Mouse (Mus musculus) regulatory T cell (primary cell): ENCODE measurements around the gene Dusp1.

ENCODE experiments used
- in situ Hi-C: fragments of 300-600 bp; cut with MboI, MseI; formaldehyde crosslinking; loops from one replicate; pipeline ENCODE4 v1.15.1; 2025; ENCODE audit warnings: high pct_unique_total_duplicates

Gene Dusp1

GRCm38 (mm10) chr17:26584063-26584462 is 22.1 kb upstream of the Dusp1 start:
- in situ Hi-C loops: no loop called here

- in situ Hi-C loops: no loop called here
Observed at GRCm38 (mm10) chr17:26583606-26584005, 21.7 kb upstream of the Dusp1 start.

- in situ Hi-C loops: no loop called here
Observed at GRCm38 (mm10) chr17:26583056-26583455, 21.1 kb upstream of the Dusp1 start.

GRCm38 (mm10) chr17:26582297-26582696 is 20.4 kb upstream of the Dusp1 start:
- in situ Hi-C loops: no loop called here

GRCm38 (mm10) chr17:26580873-26581401 is 19.0 kb upstream of the Dusp1 start:
- in situ Hi-C loops: no loop called here

GRCm38 (mm10) chr17:26579396-26579795 is 17.5 kb upstream of the Dusp1 start:
- in situ Hi-C loops: no loop called here

GRCm38 (mm10) chr17:26578771-26579170 is 16.8 kb upstream of the Dusp1 start:
- in situ Hi-C loops: no loop called here

- in situ Hi-C loops: no loop called here
Observed at GRCm38 (mm10) chr17:26578162-26578561, 16.2 kb upstream of the Dusp1 start.

GRCm38 (mm10) chr17:26577309-26577708 is 15.4 kb upstream of the Dusp1 start:
- in situ Hi-C loops: no loop called here

- in situ Hi-C loops: no loop called here
Observed at GRCm38 (mm10) chr17:26576833-26577232, 14.9 kb upstream of the Dusp1 start.

GRCm38 (mm10) chr17:26575786-26576690 is 14.1 kb upstream of the Dusp1 start:
- in situ Hi-C loops: no loop called here

GRCm38 (mm10) chr17:26574701-26575100 is 12.8 kb upstream of the Dusp1 start:
- in situ Hi-C loops: no loop called here

- in situ Hi-C loops: no loop called here
Observed at GRCm38 (mm10) chr17:26574118-26574517, 12.2 kb upstream of the Dusp1 start.

GRCm38 (mm10) chr17:26572265-26572664 is 10.3 kb upstream of the Dusp1 start:
- in situ Hi-C loops: no loop called here

GRCm38 (mm10) chr17:26571377-26571776 is 9.4 kb upstream of the Dusp1 start:
- in situ Hi-C loops: no loop called here

GRCm38 (mm10) chr17:26570651-26571118 is 8.8 kb upstream of the Dusp1 start:
- in situ Hi-C loops: no loop called here

- in situ Hi-C loops: no loop called here
Observed at GRCm38 (mm10) chr17:26569594-26570350, 7.8 kb upstream of the Dusp1 start.

GRCm38 (mm10) chr17:26567818-26568173 is 5.9 kb upstream of the Dusp1 start:
- in situ Hi-C loops: no loop called here

- in situ Hi-C loops: no loop called here
Observed at GRCm38 (mm10) chr17:26567142-26567817, 5.4 kb upstream of the Dusp1 start.

- in situ Hi-C loops: no loop called here
Observed at GRCm38 (mm10) chr17:26564439-26564838, 2.5 kb upstream of the Dusp1 start.

GRCm38 (mm10) chr17:26563476-26563875 is 1.5 kb upstream of the Dusp1 start:
- in situ Hi-C loops: no loop called here

- in situ Hi-C loops: no loop called here
Observed at GRCm38 (mm10) chr17:26562292-26562691, 364 bp upstream of the Dusp1 start.
